Mouse (Mus musculus) right cerebral cortex, adult 18-20 months (tissue): ENCODE data around the gene Vmn1r157.
"Not testable (repeated sequence)": the region's sequence is repeated elsewhere in the genome, so short reads cannot be mapped to it uniquely, and the experiment has no call there.

Source experiments
- DNase-seq: peaks from one replicate; pipeline ENCODE4 v3.0.0; 2022; ENCODE audit warnings: mixed read lengths

The Vmn1r157 gene

GRCm38 (mm10) chr7:22761397-22761796 is at the start of gene Vmn1r157:
TSS of gene Vmn1r157 (plus strand) at chr7:22761697.
- not testable (repeated sequence) for DNase-seq

GRCm38 (mm10) chr7:22719610-22720009 is 41.9 kb upstream of the Vmn1r157 start, which contains the start of gene Gm4567:
TSS of gene Gm4567 (minus strand) at chr7:22719710.
- not testable (repeated sequence) for DNase-seq

- not testable (repeated sequence) for DNase-seq
Observed at GRCm38 (mm10) chr7:22775981-22776380, 14.5 kb downstream of the Vmn1r157 start.

- not testable (repeated sequence) for DNase-seq
Observed at GRCm38 (mm10) chr7:22790682-22791081, 29.2 kb downstream of the Vmn1r157 start, which contains the start of gene Vmn1r158. TSS of gene Vmn1r158 (minus strand) at chr7:22790782.
